Comparison of ENCODE assay signal across 28 mouse cellular contexts in the genomic region with DNA sequence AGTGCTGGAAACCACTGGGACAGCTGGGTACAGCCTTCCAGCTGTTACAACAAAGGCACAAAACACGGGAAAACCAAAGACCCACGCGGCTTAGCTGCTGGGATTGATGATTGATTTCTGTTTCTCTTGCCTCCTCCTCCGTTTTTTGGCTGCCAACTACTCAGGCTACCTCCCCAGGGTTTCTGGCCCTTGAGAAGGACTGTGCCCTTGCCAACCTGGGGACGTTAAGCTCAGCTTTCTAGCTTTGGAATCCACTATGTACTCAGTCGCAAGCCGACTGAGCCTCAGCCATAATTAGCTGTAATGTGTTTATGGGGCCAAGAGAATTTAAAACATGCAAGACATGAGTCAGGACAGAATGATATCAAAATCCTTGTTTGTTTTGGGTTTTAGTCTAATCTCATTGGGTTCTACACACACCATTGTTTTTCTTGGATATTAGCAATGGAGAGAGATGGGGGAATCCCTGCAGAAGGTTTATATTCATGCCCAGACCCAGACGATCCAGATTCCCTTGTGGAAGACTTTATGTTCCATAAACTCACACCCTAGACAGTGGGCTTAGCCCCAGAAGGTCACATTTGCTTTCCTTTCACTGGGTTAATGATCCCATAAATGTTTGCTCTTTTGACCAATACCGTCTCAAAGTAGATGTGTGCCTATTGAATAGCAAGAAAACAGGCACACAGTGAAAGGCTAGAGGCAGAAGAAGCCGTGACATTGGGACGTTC.
A peak's percentile ranks its signal among the peaks of the same experiment; 100 is the strongest.
DNase-seq lines count a peak whose midpoint lies in the region; ATAC-seq and TF ChIP-seq lines count a peak whose summit lies in the region.
"Had no signal": no experiment of that assay in that cellular context is flagged by ENCODE, and none has a peak within 500 bp of the region (broad histone marks: within the 10 kb centered on the region; RNA-seq: fewer than 3 reads in every experiment).

No protein-coding gene starts in this region.

- intact Hi-C loops in heart, postnatal 10 days (cut with DNase I) = no loop called here
- intact Hi-C loops in heart, postnatal 36 days (cut with DNase I) = no loop called here

- ATAC-seq in kidney, embryonic 15.5 days (replicated peaks; ENCODE audit: low FRiP score) = peak; percentile 72
- no peak for ATAC-seq in Patski
- peak; percentile 73 for ATAC-seq in kidney, embryonic 16.5 days (ENCODE audit: low FRiP score, low TSS enrichment)
- ATAC-seq: CD4-positive, CD25-positive, alpha-beta regulatory T cell, adult 4 months; forebrain, embryonic 16.5 days; hindbrain, postnatal 0 days; intestine, embryonic 15.5 days had no signal

- WGBS in kidney, embryonic 15.5 days = 23% methylated on average over 11 of the region's 11 CpGs
- WGBS in kidney, embryonic 16.5 days = 22% methylated on average over 11 of the region's 11 CpGs

- 0 out of 2 replicates have a peak overlapping the region, but pooled peaks have one; percentile 0 for H3K4me2 ChIP-seq in kidney, embryonic 15.5 days
- H3K4me2 ChIP-seq in kidney, embryonic 16.5 days (replicated peaks; ENCODE audit: low read depth, low read length) = no peak overlapping the region; the same call in 1 of the 2 replicates
- H3K4me2 ChIP-seq: embryonic facial prominence, embryonic 13.5 days; heart, embryonic 12.5 days; hindbrain, embryonic 12.5 days; intestine, embryonic 15.5 days; midbrain, embryonic 11.5 days; neural tube, embryonic 12.5 days had no signal

- no peak overlapping the region for H3K9ac ChIP-seq in kidney, embryonic 15.5 days
- no peak overlapping the region for H3K9ac ChIP-seq in kidney, embryonic 16.5 days (replicated peaks; ENCODE audit: low read length)
- H3K9ac ChIP-seq: embryonic facial prominence, embryonic 13.5 days; heart, embryonic 12.5 days; hindbrain, embryonic 12.5 days; intestine, embryonic 15.5 days; neural tube, embryonic 12.5 days had no signal

- H3K36me3 ChIP-seq in kidney, embryonic 15.5 days = no peaks in the 10 kb centered on the region
- no peaks in the 10 kb centered on the region for H3K36me3 ChIP-seq in kidney, embryonic 16.5 days (ENCODE audit: insufficient read depth, low read length)
- H3K36me3 ChIP-seq: embryonic facial prominence, embryonic 13.5 days; heart, embryonic 12.5 days; hindbrain, embryonic 12.5 days; intestine, embryonic 15.5 days; neural tube, embryonic 12.5 days had no signal

- DNase-seq in heart, postnatal 10 days = peak; percentile 19
- DNase-seq in heart, postnatal 36 days = no peak
- no peak for DNase-seq in kidney, postnatal 25 days
- DNase-seq in Patski (ENCODE audit: low read depth, low spot score) = peak; percentile 41
- no peak for DNase-seq in layer of hippocampus, adult 9-11 months
- DNase-seq: adrenal gland, postnatal 36 days; cerebellum, adult 18-20 months; gastrocnemius, postnatal 10 days; heart, adult 18-20 months; liver; lung, adult 18-20 months; lung, postnatal 36 days; right cerebral cortex, adult 18-20 months; spleen, adult 18-20 months; thymus, adult 2 months; thymus, postnatal 36 days had no signal

- H3K27ac ChIP-seq in kidney, embryonic 15.5 days = no peak overlapping the region
- H3K27ac ChIP-seq in kidney, embryonic 16.5 days (ENCODE audit: low read length) = no peak overlapping the region
- H3K27ac ChIP-seq: embryonic facial prominence, embryonic 13.5 days; hindbrain, embryonic 12.5 days; hindbrain, postnatal 0 days; intestine, embryonic 15.5 days; neural tube, embryonic 12.5 days had no signal

- CTCF ChIA-PET in Patski (lab: Charles Lee) = no interaction called here

- no peaks in the 10 kb centered on the region for H3K9me3 ChIP-seq in kidney, embryonic 15.5 days (replicated peaks)
- no peaks in the 10 kb centered on the region for H3K9me3 ChIP-seq in kidney, embryonic 16.5 days (ENCODE audit: low read length)
- H3K9me3 ChIP-seq: embryonic facial prominence, embryonic 13.5 days; heart, embryonic 12.5 days; hindbrain, embryonic 12.5 days; intestine, embryonic 15.5 days; neural tube, embryonic 12.5 days had no signal

- POLR2A ChIA-PET in Patski (lab: Charles Lee) = no interaction called here

- in situ Hi-C loops in Patski (cut with MboI; ENCODE audit: low pct_unique_long_range_greater_than_20kb) = no loop called here

- no peak for TF ChIP-seq CTCF in Patski (IDR thresholded peaks at IDR 0.05)

- H3K4me1 ChIP-seq in kidney, embryonic 15.5 days = peaks cover 24% of the 10 kb centered on the region
- peaks cover 25% of the 10 kb centered on the region for H3K4me1 ChIP-seq in kidney, embryonic 16.5 days (ENCODE audit: insufficient read depth, low read length)
- H3K4me1 ChIP-seq: intestine, embryonic 15.5 days had no signal

- H3K27me3 ChIP-seq in kidney, embryonic 15.5 days = no peaks in the 10 kb centered on the region
- H3K27me3 ChIP-seq in Patski = peaks cover 6% of the 10 kb centered on the region
- H3K27me3 ChIP-seq in kidney, embryonic 16.5 days (ENCODE audit: insufficient read depth, low read length) = no peaks in the 10 kb centered on the region
- H3K27me3 ChIP-seq: embryonic facial prominence, embryonic 13.5 days; heart, embryonic 12.5 days; hindbrain, embryonic 12.5 days; intestine, embryonic 15.5 days; neural tube, embryonic 12.5 days had no signal

- H3K4me3 ChIP-seq in kidney, embryonic 15.5 days (replicated peaks) = no peak overlapping the region
- H3K4me3 ChIP-seq in kidney, embryonic 16.5 days (ENCODE audit: low read length) = no peak overlapping the region
- H3K4me3 ChIP-seq: embryonic facial prominence, embryonic 13.5 days; heart, embryonic 12.5 days; hindbrain, embryonic 12.5 days; intestine, embryonic 15.5 days; myocyte; neural tube, embryonic 12.5 days had no signal

Comparison
In these comparisons a context has a peak if more than half of its experiments do, and no peak if none do; other contexts are left out.
1. DNase-seq: peak in heart, postnatal 10 days (2 of 2) and Patski (single experiment); none in heart, postnatal 36 days (0 of 2), kidney, postnatal 25 days (0 of 2) and layer of hippocampus, adult 9-11 months (single experiment).